Mouse (Mus musculus) CH12.LX (cell line): Measurements from ENCODE around the gene Inafm2. TPM values are rescaled to one million over a fixed set of nuclear protein-coding genes. Genes with fewer than 3 reads are reported as not detected.

Experiments used
- DNase-seq: peaks from one replicate; pipeline ENCODE4 v3.0.0-alpha.2; 2013; ENCODE audit errors: extremely low read depth
- H3K27ac ChIP-seq: 2 replicates; pipeline ENCODE4 v1.5.1; 2012; ENCODE audit warnings: low read depth, mild to moderate bottlenecking, control low read depth, moderate library complexity; ENCODE audit not compliant: insufficient read depth
- H3K27me3 ChIP-seq: replicated peaks from 2 replicates; pipeline ENCODE3; 2012; ENCODE audit warnings: inconsistent platforms
- H3K36me3 ChIP-seq, 2 experiments: replicated peaks in 1 of 2; 2 replicates each; pipeline versions ENCODE3 to v1.6.1; 2012; ENCODE audit warnings: inconsistent platforms in 1 of 2, low read length in 1 of 2, mild to moderate bottlenecking in 1 of 2, mixed read lengths in 1 of 2, moderate library complexity in 1 of 2; ENCODE audit not compliant: control insufficient read depth in 1 of 2, insufficient read depth in 1 of 2
- H3K4me1 ChIP-seq, 2 experiments: 2 replicates each; pipeline ENCODE4 v1.6.1; 2012; ENCODE audit warnings: inconsistent platforms in 1 of 2, moderate library complexity in 1 of 2; ENCODE audit not compliant: insufficient read depth in 2 of 2, control insufficient read depth in 1 of 2
- H3K4me2 ChIP-seq: 2 replicates; pipeline ENCODE4 v1.6.1; 2012; ENCODE audit warnings: low read depth, mild to moderate bottlenecking, control low read depth; ENCODE audit not compliant: poor library complexity, insufficient read depth, severe bottlenecking
- H3K4me3 ChIP-seq, 3 experiments: fragments of 150-350 bp in 1 of 3; sonication (generic) in 1 of 3; replicated peaks in 1 of 3; 2 replicates each; pipeline versions ENCODE3 to v1.5.1; 2011 to 2012; ENCODE audit warnings: low read depth in 2 of 3, low read length in 2 of 3, mild to moderate bottlenecking in 2 of 3, moderate library complexity in 2 of 3, control low read depth in 1 of 3, improper control_type of control experiment in 1 of 3, inconsistent platforms in 1 of 3, mixed read lengths in 1 of 3; ENCODE audit not compliant: poor library complexity in 1 of 3
- H3K79me2 ChIP-seq: replicated peaks from 2 replicates; pipeline ENCODE4 v1.6.1; 2012; ENCODE audit warnings: mild to moderate bottlenecking, moderate library complexity; ENCODE audit not compliant: control insufficient read depth, poor library complexity, insufficient read depth, severe bottlenecking; ENCODE audit errors: extremely low read depth
- H3K9ac ChIP-seq: 2 replicates; pipeline ENCODE4 v1.6.1; 2012; ENCODE audit warnings: low read depth, mild to moderate bottlenecking, control low read depth, moderate library complexity; ENCODE audit not compliant: insufficient read depth
- H3K9me3 ChIP-seq: replicated peaks from 2 replicates; pipeline ENCODE3; 2012; ENCODE audit warnings: low read length, inconsistent platforms, mixed read lengths
- CTCF ChIP-seq, 2 experiments: IDR thresholded peaks in 1 of 2; conservative IDR thresholded peaks in 1 of 2; 2 replicates each; pipeline ENCODE4 v1.5.1; 2011 to 2012; ENCODE audit warnings: low read depth in 2 of 2, low read length in 2 of 2, improper control_type of control experiment in 1 of 2, inconsistent platforms in 1 of 2, mild to moderate bottlenecking in 1 of 2, moderate library complexity in 1 of 2
- EP300 ChIP-seq: IDR thresholded peaks from 2 replicates; pipeline ENCODE4 v1.6.1; 2011; ENCODE audit warnings: low read length, improper control_type of control experiment
- GABPA ChIP-seq: IDR thresholded peaks from 2 replicates; pipeline ENCODE4 v1.6.1; 2012; ENCODE audit warnings: low read depth, low read length, improper control_type of control experiment, inconsistent platforms; ENCODE audit not compliant: insufficient replicate concordance
- MAFK ChIP-seq: IDR thresholded peaks from 2 replicates; pipeline ENCODE4 v1.6.1; 2011; ENCODE audit warnings: low read length, improper control_type of control experiment; ENCODE audit not compliant: insufficient replicate concordance
- MAX ChIP-seq: IDR thresholded peaks from 2 replicates; pipeline ENCODE4 v1.6.1; 2011; ENCODE audit warnings: low read length, improper control_type of control experiment
- MAZ ChIP-seq: IDR thresholded peaks from 2 replicates; pipeline ENCODE4 v1.6.1; 2012; ENCODE audit warnings: low read depth, mild to moderate bottlenecking, inconsistent platforms, low read length, improper control_type of control experiment, moderate library complexity
- MXI1 ChIP-seq: IDR thresholded peaks from 2 replicates; pipeline ENCODE4 v1.6.1; 2011; ENCODE audit warnings: mild to moderate bottlenecking, low read depth, low read length, improper control_type of control experiment
- NELFE ChIP-seq: IDR thresholded peaks from 2 replicates; pipeline ENCODE4 v1.6.1; 2011; ENCODE audit warnings: low read depth, low read length, improper control_type of control experiment
- NRF1 ChIP-seq: IDR thresholded peaks from 2 replicates; pipeline ENCODE4 v1.6.1; 2014; ENCODE audit warnings: low read depth, mild to moderate bottlenecking, inconsistent platforms, low read length, improper control_type of control experiment, moderate library complexity
- RAD21 ChIP-seq: IDR thresholded peaks from 2 replicates; pipeline ENCODE4 v1.6.1; 2011; ENCODE audit warnings: low read depth, mild to moderate bottlenecking, low read length, improper control_type of control experiment, moderate library complexity
- SIN3A ChIP-seq: IDR thresholded peaks from 2 replicates; pipeline ENCODE4 v1.6.1; 2012; ENCODE audit warnings: low read length, improper control_type of control experiment, inconsistent platforms
- SMC3 ChIP-seq: IDR thresholded peaks from 2 replicates; pipeline ENCODE4 v1.6.1; 2011; ENCODE audit warnings: low read depth, low read length, improper control_type of control experiment
- TBP ChIP-seq: conservative IDR thresholded peaks from 2 replicates; pipeline ENCODE4 v1.6.1; 2011; ENCODE audit warnings: low read depth, low read length, improper control_type of control experiment
- TCF12 ChIP-seq: IDR thresholded peaks from 2 replicates; pipeline ENCODE4 v1.6.1; 2014; ENCODE audit warnings: low read depth, mild to moderate bottlenecking, inconsistent platforms, low read length, improper control_type of control experiment
- ZC3H11A ChIP-seq: IDR thresholded peaks from 2 replicates; pipeline ENCODE4 v1.6.1; 2012; ENCODE audit warnings: low read depth, mild to moderate bottlenecking, inconsistent platforms, low read length, improper control_type of control experiment
- dilution Hi-C: fragments of 300-500 bp; cut with MboI; formaldehyde crosslinking; loops from 2 replicates; pipeline ENCODE4 v1.14.3; 2020; ENCODE audit warnings: low sequenced_read_pairs; ENCODE audit not compliant: extremely low pct_unique_long_range_greater_than_20kb, extremely low pct_ligation_motif_present
- in situ Hi-C: fragments of 300-500 bp; cut with MboI; formaldehyde crosslinking; loops from 3 replicates; pipeline ENCODE4 v1.14.3; 2019; ENCODE audit warnings: low sequenced_read_pairs, low pct_ligation_motif_present, low pct_unique_long_range_greater_than_20kb, mixed read lengths
- polyA plus RNA-seq: library from polyadenylated mRNA; unstranded; fragments of >175 nt; gene quantifications from 2 replicates; pipeline ENCODE4 v1.2.1, GENCODE M21; 2012; ENCODE audit warnings: low read depth; ENCODE audit not compliant: insufficient read length
- total RNA-seq, 2 experiments: library from RNA; depleted of rRNA; stranded (reverse); fragments of 300-350 nt in 1 of 2; fragments of >200 nt in 1 of 2; gene quantifications; 2 replicates each; pipeline ENCODE4 v1.2.3; 2012 to 2014

The Inafm2 gene
- total and polyA plus RNA-seq, 3 experiments = 2.7 to 4.2 (median 3.6) TPM

GRCm38 (mm10) chr2:118697955-118698354 lies 47.6 kb upstream of the Inafm2 start:
- no peak for TF ChIP-seq NRF1
- TF ChIP-seq ZC3H11A = no peak
- TF ChIP-seq NELFE = no peak
- TF ChIP-seq MAZ = no peak
- dilution Hi-C loops = no loop called here
- H3K27me3 ChIP-seq = no peaks in the 10 kb centered on the region
- in situ Hi-C loops = no loop called here
- H3K4me2 ChIP-seq = no peak overlapping the region
- H3K4me3 ChIP-seq = no peak overlapping the region
- H3K27ac ChIP-seq = no peak overlapping the region
- H3K9me3 ChIP-seq = peaks cover 13% of the 10 kb centered on the region
- no peaks in the 10 kb centered on the region for H3K36me3 ChIP-seq
- no peak for DNase-seq
- no peak overlapping the region for H3K9ac ChIP-seq
- H3K4me1 ChIP-seq = peaks cover 0 to 10% of the 10 kb centered on the region in 2 experiments; a peak in 2 of 4 replicates
- H3K79me2 ChIP-seq = no peaks in the 10 kb centered on the region

DNA sequence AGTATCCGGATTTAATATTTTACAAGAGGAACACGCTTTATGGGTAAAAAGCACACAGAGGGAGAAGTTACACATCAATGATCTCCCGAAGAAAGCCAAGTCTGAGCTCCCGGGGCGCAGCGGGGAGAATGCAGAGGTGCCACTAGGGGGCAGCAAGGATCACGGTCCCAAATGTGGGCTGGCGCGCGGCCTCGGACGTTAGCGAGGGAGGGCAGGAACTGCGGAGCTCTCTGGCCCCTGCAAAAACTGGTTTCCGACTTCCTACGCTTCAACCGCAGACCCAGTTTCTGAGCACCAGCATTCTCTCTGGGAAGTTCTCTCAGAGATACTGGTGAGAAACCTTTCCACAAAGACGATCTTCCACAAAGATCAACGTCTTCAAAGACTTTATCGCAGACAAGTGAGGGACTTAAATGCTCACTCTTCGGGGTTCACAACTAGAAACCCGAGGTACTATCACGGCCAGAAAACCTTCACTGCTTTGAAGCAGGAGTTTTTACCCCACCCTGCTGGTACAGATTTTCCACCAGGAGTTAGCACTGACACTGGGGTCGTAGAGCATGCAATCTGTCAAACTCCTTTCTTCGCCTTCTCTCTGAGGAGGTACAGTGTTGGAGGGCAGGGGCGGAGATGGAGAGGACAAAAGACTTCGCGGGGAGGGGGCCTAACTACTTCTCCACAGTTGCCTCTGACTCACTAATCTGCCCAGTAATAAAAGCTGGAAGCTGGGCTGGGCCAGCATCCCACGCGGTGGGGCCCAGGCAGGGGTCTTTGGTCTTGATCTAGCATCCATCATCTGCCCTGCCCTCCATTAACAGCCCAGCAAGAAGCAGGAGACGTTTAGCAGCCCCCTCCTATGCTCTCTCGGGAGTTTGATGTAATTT lies 45.1 kb upstream of the Inafm2 start:
- peak; percentile 46 for DNase-seq
- Histone ChIP-seq H3K27me3 (no peaks in the 10 kb centered on the region), H3K9me3 (peaks cover 21% of the 10 kb centered on the region), H3K4me3 (no peak overlapping the region), H3K27ac (no peak overlapping the region), H3K4me2 (peak overlapping the region; percentile 33; the same call in 1 of the 2 replicates), H3K9ac (no peak overlapping the region), H3K4me1 (peaks cover 2 to 11% of the 10 kb centered on the region in 2 experiments; a peak in 3 of 4 replicates), H3K79me2 (no peaks in the 10 kb centered on the region), H3K36me3 (no peaks in the 10 kb centered on the region)
- TF ChIP-seq SMC3 = peak; percentile 89
- peak; percentile 62 for TF ChIP-seq RAD21
- no peak for TF ChIP-seq MAFK
- TF ChIP-seq TBP = no peak
- TF ChIP-seq CTCF (conservative IDR thresholded peaks at IDR 0.05 in 1 of 2, IDR thresholded peaks at IDR 0.05 in 1 of 2; ENCODE audit: low read depth in 2 of 2, low read length in 2 of 2) = peak in 1 of 2 experiments; percentile 84; a peak in 3 of 4 replicates
- TF ChIP-seq TCF12 = no peak
- in situ Hi-C loops = no loop called here
- dilution Hi-C loops = no loop called here

DNA sequence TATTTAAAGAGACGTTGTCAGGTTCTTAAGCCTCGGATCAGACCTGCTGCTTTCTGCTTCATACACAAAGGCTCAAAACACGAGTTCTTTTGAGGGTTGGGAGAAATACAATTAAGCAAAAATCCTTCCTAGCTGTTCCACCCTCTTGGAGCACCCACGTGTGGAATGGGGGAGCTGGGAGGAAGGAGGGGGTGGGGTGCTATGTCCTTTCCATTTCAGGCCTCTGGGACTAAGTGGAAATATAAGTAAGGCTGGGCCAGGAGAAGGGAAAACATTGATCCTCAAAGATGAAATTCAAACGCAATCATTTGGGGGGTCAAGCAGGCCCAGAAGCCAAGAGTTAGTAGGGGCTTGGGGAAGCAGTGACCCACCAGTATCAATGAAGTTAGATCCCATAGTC lies 44.4 kb upstream of the Inafm2 start:
- dilution Hi-C loops = no loop called here
- peaks cover 21% of the 10 kb centered on the region for H3K9me3 ChIP-seq
- H3K4me2 ChIP-seq = no peak overlapping the region
- no peaks in the 10 kb centered on the region for H3K79me2 ChIP-seq
- no peak for DNase-seq
- no peak overlapping the region for H3K9ac ChIP-seq
- no peak overlapping the region for H3K27ac ChIP-seq
- H3K4me1 ChIP-seq = peaks cover 2 to 14% of the 10 kb centered on the region in 2 experiments; a peak in 3 of 4 replicates
- H3K27me3 ChIP-seq = no peaks in the 10 kb centered on the region
- no peaks in the 10 kb centered on the region for H3K36me3 ChIP-seq
- TF ChIP-seq SIN3A (no peak), GABPA (no peak), EP300 (no peak), MAX (no peak), MXI1 (no peak), NRF1 (no peak), MAFK (no peak)
- TF ChIP-seq, all 38 proteins: peak for 0
- in situ Hi-C loops = no loop called here
- no peak overlapping the region for H3K4me3 ChIP-seq
